Mouse (Mus musculus) brown adipose tissue, adult 24 weeks (tissue): Measurements from ENCODE around the gene Hormad1. TPM values are rescaled to one million over a fixed set of nuclear protein-coding genes. Genes with fewer than 3 reads are reported as not detected.

Source experiments
- polyA plus RNA-seq: library from polyadenylated mRNA; stranded (reverse); fragments of >200 nt; gene quantifications from 2 replicates; pipeline ENCODE4 v1.2.4, GENCODE M21; 2012; ENCODE audit not compliant: missing spikeins, insufficient read depth, insufficient read length

The Hormad1 gene
- polyA plus RNA-seq, 1 experiment = not detected

Other genes starting within 250 kb of the Hormad1 start
- gene Cers2, start 244.9 kb upstream of the Hormad1 start, polyA plus RNA-seq = 178 and 185 TPM in 2 replicates
- gene Setdb1, start 202.5 kb upstream of the Hormad1 start, polyA plus RNA-seq = 6.7 and 7.5 TPM in 2 replicates
- not detected in 2 replicates for gene 4930558C23Rik, start 156.8 kb upstream of the Hormad1 start, polyA plus RNA-seq
- gene Arnt, start 125.3 kb upstream of the Hormad1 start, polyA plus RNA-seq = 17.2 and 18.4 TPM in 2 replicates
- 7.5 and 12.3 TPM in 2 replicates for gene Ctsk, start 60.4 kb upstream of the Hormad1 start, polyA plus RNA-seq
- gene Ctss, start 32.9 kb upstream of the Hormad1 start, polyA plus RNA-seq = 21.0 and 22.4 TPM in 2 replicates
- 20.1 and 20.4 TPM in 2 replicates for gene Golph3l, start 29.3 kb downstream of the Hormad1 start, polyA plus RNA-seq
- gene Ensa, start 65.3 kb downstream of the Hormad1 start, polyA plus RNA-seq = 38.4 and 51.4 TPM in 2 replicates
- gene Mcl1, start 99.1 kb downstream of the Hormad1 start, polyA plus RNA-seq = 56.1 and 61.6 TPM in 2 replicates
- gene Adamtsl4, start 128.2 kb downstream of the Hormad1 start, polyA plus RNA-seq = 2.5 and 6.6 TPM in 2 replicates
- 41.5 and 48.8 TPM in 2 replicates for gene Ecm1, start 179.9 kb downstream of the Hormad1 start, polyA plus RNA-seq
- gene Tars2, start 200.5 kb downstream of the Hormad1 start, polyA plus RNA-seq = 32.1 and 47.7 TPM in 2 replicates